Mouse (Mus musculus) midbrain, embryonic 11.5 days (tissue): Measurements from ENCODE around the gene Tmem114. TPM values are rescaled to one million over a fixed set of nuclear protein-coding genes. Genes with fewer than 3 reads are reported as not detected.
A peak's percentile ranks its signal among the peaks of the same experiment; 100 is the strongest.

Experiments used
- ATAC-seq: fragments of 200-750 bp; cut with Nextera tagmentation; 2 replicates; pipeline ENCODE4 v1.8.0; 2017; ENCODE audit warnings: moderate TSS enrichment, moderate library complexity; ENCODE audit not compliant: low FRiP score
- DNase-seq: peaks from one replicate; pipeline ENCODE4 v3.0.0; 2015; ENCODE audit warnings: low spot score; ENCODE audit errors: missing footprints
- H3K27ac ChIP-seq: fragments of 300-500 bp; sonication (generic); 2 replicates; pipeline ENCODE4 v1.5.1; 2014; ENCODE audit warnings: low read depth, low read length
- H3K27me3 ChIP-seq: fragments of 300-500 bp; sonication (generic); 2 replicates; pipeline ENCODE4 v1.6.1; 2014; ENCODE audit warnings: mild to moderate bottlenecking, low read length, moderate library complexity, mixed read lengths; ENCODE audit not compliant: control insufficient read depth, insufficient read depth
- H3K36me3 ChIP-seq: fragments of 300-500 bp; sonication (generic); 2 replicates; pipeline ENCODE4 v1.6.1; 2014; ENCODE audit warnings: mild to moderate bottlenecking, low read length, moderate library complexity, mixed read lengths; ENCODE audit not compliant: control insufficient read depth, insufficient read depth
- H3K4me1 ChIP-seq: fragments of 300-500 bp; sonication (generic); 2 replicates; pipeline ENCODE4 v1.6.1; 2014; ENCODE audit warnings: low read length; ENCODE audit not compliant: control insufficient read depth, insufficient read depth
- H3K4me2 ChIP-seq: fragments of 300-500 bp; sonication (generic); 2 replicates; pipeline ENCODE4 v1.6.1; 2014; ENCODE audit warnings: mild to moderate bottlenecking, moderate library complexity
- H3K4me3 ChIP-seq: fragments of 300-500 bp; sonication (generic); 2 replicates; pipeline ENCODE4 v1.5.1; 2014; ENCODE audit warnings: low read depth, low read length
- H3K9ac ChIP-seq: fragments of 300-500 bp; sonication (generic); 2 replicates; pipeline ENCODE4 v1.6.1; 2014; ENCODE audit warnings: low read length
- H3K9me3 ChIP-seq: fragments of 300-500 bp; sonication (generic); 2 replicates; pipeline ENCODE4 v1.6.1; 2016; ENCODE audit warnings: low read length; ENCODE audit not compliant: control insufficient read depth
- WGBS: fragments of 180-500 bp; shearing (Covaris S2); extraction: QIAGEN DNeasy Blood & Tissue Kit; methylation state at CpG from one replicate; pipeline ENCODE4 v1.1.7; 2014; 5-methylcytosine and 5-hydroxymethylcytosine counted together
- polyA plus RNA-seq: library from polyadenylated mRNA; unstranded; fragments of >200 nt; fragmentation: Nextera tagmentation; extraction: Ambion mirVana; gene quantifications from 2 replicates; pipeline ENCODE4 v1.2.1, GENCODE M21; 2014

Tmem114 gene
- polyA plus RNA-seq, 1 experiment from 2014 or later: not detected

DNA sequence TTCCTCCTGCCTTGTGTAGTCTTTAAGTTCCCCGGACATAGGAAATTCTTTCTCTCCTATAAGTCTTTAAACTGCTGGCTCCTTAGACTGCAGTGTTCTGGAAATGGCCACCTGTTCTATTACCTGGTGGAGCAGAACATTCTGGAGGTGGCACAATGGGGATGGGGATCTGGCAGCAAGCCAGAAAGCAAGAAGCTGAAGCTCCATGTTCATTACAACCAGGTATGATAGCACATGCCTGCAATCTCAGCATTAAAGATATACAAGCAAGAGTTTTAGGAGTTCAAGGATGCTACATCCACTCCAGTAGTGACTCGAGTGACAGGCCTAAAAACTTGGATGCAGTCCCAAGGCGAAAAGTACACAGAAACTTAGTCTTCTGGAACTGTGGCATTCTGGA, 7.7 kb upstream of the Tmem114 start:
- Histone ChIP-seq H3K4me3 (no peak overlapping the region), H3K27ac (no peak overlapping the region), H3K4me2 (no peak overlapping the region), H3K27me3 (no peaks in the 10 kb centered on the region), H3K4me1 (no peaks in the 10 kb centered on the region), H3K9me3 (no peaks in the 10 kb centered on the region), H3K9ac (no peak overlapping the region), H3K36me3 (no peaks in the 10 kb centered on the region)
- DNase-seq (no peak), ATAC-seq (no peak)
- 86% methylated on average over 3 of the region's 3 CpGs for WGBS

DNA sequence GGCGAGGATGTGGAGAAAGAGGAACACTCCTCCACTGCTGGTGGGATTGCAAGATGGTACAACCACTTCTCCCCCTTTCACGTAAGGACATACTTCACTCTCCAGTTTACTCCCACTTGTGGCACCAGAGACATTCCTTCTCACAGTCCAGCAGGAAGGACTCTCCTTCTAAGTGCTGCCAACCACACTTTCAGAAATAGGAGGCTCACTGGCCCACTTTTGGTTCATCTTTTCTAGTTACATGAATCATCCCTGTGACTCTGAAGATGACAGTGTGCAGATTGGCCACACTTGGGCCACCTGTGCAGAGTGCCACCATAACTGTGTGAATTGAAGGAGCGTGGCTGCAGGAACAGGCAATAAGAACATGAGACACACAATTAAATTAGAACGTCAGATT, 4.6 kb upstream of the Tmem114 start:
- peaks cover 16% of the 10 kb centered on the region for H3K27me3 ChIP-seq
- H3K9me3 ChIP-seq: no peaks in the 10 kb centered on the region
- no peak overlapping the region for H3K4me3 ChIP-seq
- WGBS: 77% methylated on average over 4 of the region's 4 CpGs
- DNase-seq (no peak), ATAC-seq (no peak)
- no peak overlapping the region for H3K9ac ChIP-seq
- no peaks in the 10 kb centered on the region for H3K36me3 ChIP-seq
- no peak overlapping the region for H3K4me2 ChIP-seq
- no peak overlapping the region for H3K27ac ChIP-seq
- H3K4me1 ChIP-seq: peaks cover under 1% of the 10 kb centered on the region; the same call in 1 of the 2 replicates

DNA sequence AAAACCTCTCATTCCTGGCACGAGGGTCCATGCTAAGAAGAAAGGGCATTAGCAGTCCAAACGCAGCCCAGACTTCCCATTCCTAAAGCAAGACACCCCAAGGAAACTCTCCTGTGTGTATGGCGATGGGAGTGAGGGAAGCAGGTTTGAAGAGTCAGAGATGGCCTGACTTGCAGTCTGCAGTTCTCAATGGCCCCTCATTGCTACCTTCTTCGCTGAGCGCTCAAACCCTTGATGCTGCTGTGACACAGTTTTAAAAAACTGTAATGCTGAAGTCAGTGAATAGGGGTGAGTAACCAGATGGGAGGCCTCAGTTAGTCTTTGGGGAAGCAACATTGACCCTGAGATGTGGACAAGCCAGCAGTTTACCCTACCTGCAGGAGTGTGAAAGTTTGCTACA, 800 bp upstream of the Tmem114 start:
- Histone ChIP-seq H3K27me3 (peaks cover 35% of the 10 kb centered on the region), H3K9me3 (no peaks in the 10 kb centered on the region), H3K36me3 (no peaks in the 10 kb centered on the region), H3K4me2 (no peak overlapping the region), H3K27ac (no peak overlapping the region), H3K4me3 (no peak overlapping the region), H3K9ac (no peak overlapping the region), H3K4me1 (peaks cover 4% of the 10 kb centered on the region)
- peak; percentile 83 for DNase-seq
- 83% methylated on average over 5 of the region's 5 CpGs for WGBS
- ATAC-seq: no peak

DNA sequence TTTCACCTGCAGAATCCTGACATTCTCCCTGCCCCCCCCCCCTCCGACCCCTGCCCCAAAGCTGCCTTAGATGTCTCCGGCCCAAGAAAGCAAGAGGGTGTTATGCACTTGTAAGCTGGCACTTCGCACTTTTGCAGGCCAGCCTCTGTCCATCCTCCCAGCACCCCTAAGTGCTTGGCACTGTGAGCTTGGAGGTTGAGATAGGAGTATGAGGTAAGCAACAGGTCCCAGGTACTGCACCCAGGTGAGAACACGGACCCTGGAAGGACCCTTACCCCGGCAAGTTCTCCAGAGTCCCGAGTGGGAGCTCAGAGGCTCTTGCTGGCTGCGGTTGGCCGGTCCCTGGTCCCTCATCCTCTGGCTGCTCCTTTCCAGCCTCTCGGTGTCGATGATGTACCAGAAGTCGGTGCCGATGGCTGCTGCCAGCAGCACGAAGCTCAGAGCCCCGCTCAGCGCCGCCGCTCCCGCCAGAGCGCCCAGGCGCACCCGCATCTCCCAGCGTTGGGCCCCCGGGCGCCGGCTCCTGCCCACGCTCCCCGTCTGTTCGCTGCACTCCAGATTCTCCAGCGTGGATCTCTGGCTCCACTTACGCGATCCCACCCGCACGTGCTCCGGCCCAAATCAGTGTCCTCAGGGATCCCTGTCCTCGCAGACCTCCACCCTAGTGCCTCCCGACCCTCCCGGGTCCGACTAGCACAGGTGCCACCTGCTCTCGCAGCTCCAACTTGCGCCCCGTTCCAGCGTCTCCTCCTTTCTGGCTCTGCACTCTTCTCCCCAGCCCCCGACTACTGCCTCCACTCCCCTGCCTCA, 570 bp downstream of the Tmem114 start:
- Histone ChIP-seq H3K4me1 (peaks cover 4% of the 10 kb centered on the region), H3K36me3 (no peaks in the 10 kb centered on the region), H3K27ac (no peak overlapping the region), H3K27me3 (peaks cover 35% of the 10 kb centered on the region), H3K9me3 (no peaks in the 10 kb centered on the region), H3K4me2 (peak overlapping the region; percentile 65), H3K9ac (peak overlapping the region; percentile 40), H3K4me3 (peak overlapping the region; percentile 33)
- 4% methylated on average over 43 of the region's 43 CpGs for WGBS
- ATAC-seq: no peak; the same call in 1 of the 2 replicates
- peak; percentile 87 for DNase-seq

DNA sequence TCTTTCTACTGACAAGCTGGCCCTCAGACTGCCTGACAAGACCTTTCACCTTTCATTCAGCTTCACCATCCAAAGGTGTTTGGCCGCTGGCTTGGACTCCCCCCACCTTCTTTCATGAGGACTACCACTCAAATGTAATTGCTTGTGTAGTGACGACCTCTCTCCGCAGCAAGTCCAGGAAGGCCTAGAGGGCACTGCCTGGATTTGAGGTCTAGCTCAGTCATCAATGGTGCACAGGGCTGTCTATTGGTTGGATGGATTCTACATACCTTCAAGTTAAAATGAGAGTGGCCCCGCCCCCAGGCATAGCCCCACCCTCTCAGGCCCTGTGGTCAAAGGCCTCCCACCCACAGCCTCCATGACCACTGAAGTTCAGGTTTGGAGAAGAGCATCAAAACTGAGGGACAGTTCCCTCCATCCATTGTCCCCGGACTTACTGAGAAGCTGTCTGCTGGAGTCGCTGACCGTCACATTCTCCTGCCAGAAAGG, 1.3 kb downstream of the Tmem114 start:
- H3K4me1 ChIP-seq: peaks cover 4% of the 10 kb centered on the region
- H3K9me3 ChIP-seq: no peaks in the 10 kb centered on the region
- H3K27ac ChIP-seq: no peak overlapping the region
- H3K36me3 ChIP-seq: no peaks in the 10 kb centered on the region
- H3K9ac ChIP-seq: no peak overlapping the region
- H3K27me3 ChIP-seq: peaks cover 35% of the 10 kb centered on the region
- DNase-seq (peak; percentile 72), ATAC-seq (no peak)
- H3K4me2 ChIP-seq: no peak overlapping the region
- WGBS: 44% methylated on average over 7 of the region's 7 CpGs
- H3K4me3 ChIP-seq: no peak overlapping the region

DNA sequence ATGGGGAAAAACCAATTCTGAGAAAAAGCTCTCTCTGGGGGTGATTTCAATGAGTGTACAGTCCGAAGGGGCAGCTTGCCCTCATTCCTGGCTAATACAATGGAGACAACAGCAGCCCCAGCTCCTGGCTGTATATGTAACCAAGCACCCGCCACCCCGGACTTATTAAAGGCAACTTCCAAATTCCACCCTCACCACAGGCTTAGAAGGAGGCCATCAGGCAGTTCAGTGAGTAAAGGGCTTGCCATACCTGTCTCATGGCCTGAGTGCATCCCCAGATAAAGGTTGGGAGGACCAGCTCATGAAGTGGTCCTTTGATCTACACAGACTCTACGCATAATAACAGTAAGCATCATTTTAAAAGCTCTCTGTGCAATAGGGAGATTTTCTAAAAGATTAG, 4.1 kb downstream of the Tmem114 start:
- H3K4me1 ChIP-seq: peaks cover 4% of the 10 kb centered on the region
- H3K9ac ChIP-seq: no peak overlapping the region
- H3K27me3 ChIP-seq: peaks cover 32% of the 10 kb centered on the region
- no peaks in the 10 kb centered on the region for H3K9me3 ChIP-seq
- DNase-seq: peak; percentile 56
- H3K36me3 ChIP-seq: no peaks in the 10 kb centered on the region
- H3K4me3 ChIP-seq: no peak overlapping the region
- H3K4me2 ChIP-seq: no peak overlapping the region
- H3K27ac ChIP-seq: no peak overlapping the region
- ATAC-seq: no peak
- WGBS: 88% methylated on average over 4 of the region's 4 CpGs

DNA sequence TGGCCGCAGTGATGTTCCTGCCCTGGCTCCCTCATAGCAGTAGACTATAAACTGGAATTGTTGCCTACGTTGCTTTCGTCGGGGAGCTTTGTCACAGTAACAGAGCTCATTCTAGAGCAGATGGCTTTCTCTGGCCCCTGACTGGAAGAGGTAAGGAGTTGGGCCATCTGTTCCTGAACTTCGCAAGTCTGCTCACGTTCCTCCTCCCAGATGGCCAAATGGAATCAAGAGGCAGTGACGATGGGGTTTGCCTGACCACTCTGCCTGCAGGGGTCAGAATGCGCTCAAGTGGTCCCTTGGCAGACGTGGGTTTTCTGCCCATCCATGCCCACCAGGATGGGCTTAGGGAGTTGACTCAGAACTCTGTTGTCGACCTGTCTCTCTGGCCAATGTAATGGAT, 4.6 kb downstream of the Tmem114 start:
- peaks cover 4% of the 10 kb centered on the region for H3K4me1 ChIP-seq
- WGBS: 86% methylated on average over 10 of the region's 10 CpGs
- H3K4me2 ChIP-seq: no peak overlapping the region
- H3K9me3 ChIP-seq: no peaks in the 10 kb centered on the region
- ATAC-seq (no peak), DNase-seq (peak; percentile 39)
- H3K27me3 ChIP-seq: peaks cover 27% of the 10 kb centered on the region
- H3K4me3 ChIP-seq: no peak overlapping the region
- H3K9ac ChIP-seq: no peak overlapping the region
- no peak overlapping the region for H3K27ac ChIP-seq
- no peaks in the 10 kb centered on the region for H3K36me3 ChIP-seq

DNA sequence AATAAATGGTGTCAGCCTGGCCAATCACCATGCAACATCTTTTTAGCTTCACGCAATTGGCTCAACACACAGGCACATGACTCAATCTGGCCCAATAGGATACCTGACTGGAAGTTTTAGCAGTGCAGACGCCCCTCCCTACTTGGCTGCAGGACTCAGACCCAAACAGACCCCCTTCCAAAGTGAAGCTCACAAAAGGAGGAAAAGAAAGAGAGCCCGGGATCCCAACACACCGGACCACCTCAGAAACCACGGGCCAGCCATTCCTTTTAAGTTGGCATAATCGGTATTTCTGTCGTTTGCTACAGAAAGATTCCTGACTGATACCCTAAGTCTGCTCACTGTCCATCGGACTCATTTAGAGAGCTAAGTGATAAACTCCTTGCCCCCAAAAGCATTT, 5.3 kb downstream of the Tmem114 start:
- H3K9me3 ChIP-seq: no peaks in the 10 kb centered on the region
- peak; percentile 71 for DNase-seq
- WGBS: 91% methylated on average over 8 of the region's 8 CpGs

DNA sequence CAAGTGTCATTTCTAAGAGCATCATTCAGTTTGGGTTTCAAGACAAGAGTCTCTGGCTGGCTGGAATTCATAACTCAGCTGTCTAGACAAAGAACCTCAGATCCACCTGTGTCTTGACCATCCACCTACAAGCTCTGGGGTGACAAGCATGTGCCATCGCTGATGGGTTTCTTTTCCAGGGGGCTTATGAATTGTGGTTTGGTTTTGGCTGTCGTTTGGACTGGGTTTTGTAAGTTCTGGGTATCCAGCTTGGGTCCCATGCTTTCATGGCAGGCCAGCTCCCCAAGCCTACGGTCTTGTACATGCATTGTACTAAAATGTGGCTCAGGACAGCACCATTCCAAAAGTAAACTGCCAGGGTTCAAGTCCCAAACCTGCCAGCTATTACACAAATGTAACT, 6.8 kb downstream of the Tmem114 start:
- Histone ChIP-seq H3K9me3 (no peaks in the 10 kb centered on the region), H3K4me2 (no peak overlapping the region), H3K27me3 (peaks cover 5% of the 10 kb centered on the region), H3K4me1 (no peaks in the 10 kb centered on the region), H3K4me3 (no peak overlapping the region), H3K9ac (no peak overlapping the region), H3K36me3 (no peaks in the 10 kb centered on the region), H3K27ac (no peak overlapping the region)
- no peak for ATAC-seq
- 91% methylated on average over 3 of the region's 3 CpGs for whole genome bisulfite sequencing
- DNase-seq: no peak

More for the DNA sequence above, 5.3 kb downstream of the Tmem114 start:
- no peak overlapping the region for H3K9ac ChIP-seq
- peaks cover 20% of the 10 kb centered on the region for H3K27me3 ChIP-seq
- no peak overlapping the region for H3K4me3 ChIP-seq
- peaks cover 4% of the 10 kb centered on the region for H3K4me1 ChIP-seq
- no peak overlapping the region for H3K27ac ChIP-seq
- H3K36me3 ChIP-seq: no peaks in the 10 kb centered on the region
- no peak for ATAC-seq
- H3K4me2 ChIP-seq: no peak overlapping the region
